Mouse (Mus musculus) C2C12 (cell line): ENCODE results near the gene Gorasp2. TPM values are rescaled to one million over a fixed set of nuclear protein-coding genes. Genes with fewer than 3 reads are reported as not detected.

Source experiments
- H3K27me3 ChIP-seq: one replicate; pipeline ENCODE4 v1.6.1; 2011; ENCODE audit not compliant: control insufficient read depth, insufficient read depth, insufficient read length
- H3K36me3 ChIP-seq: one replicate; pipeline ENCODE4 v1.6.1; 2011; ENCODE audit not compliant: control insufficient read depth, insufficient read depth
- H3K4me3 ChIP-seq: one replicate; pipeline ENCODE4 v1.5.1; 2011; ENCODE audit warnings: mild to moderate bottlenecking, control low read depth; ENCODE audit not compliant: poor library complexity, insufficient read depth, severe bottlenecking
- H3K79me2 ChIP-seq: one replicate; pipeline ENCODE4 v1.6.1; 2011; ENCODE audit not compliant: control insufficient read depth, insufficient read depth
- H3K79me3 ChIP-seq: one replicate; pipeline ENCODE4 v1.6.1; 2011; ENCODE audit warnings: low read depth, control low read depth
- H3ac ChIP-seq: one replicate; pipeline ENCODE3; 2011; ENCODE audit warnings: low read depth; ENCODE audit not compliant: control insufficient read depth, insufficient read length
- CEBPB ChIP-seq: IDR thresholded peaks from one replicate; pipeline ENCODE4 v1.6.1; 2011; ENCODE audit warnings: low read depth, mild to moderate bottlenecking, control low read depth, moderate library complexity
- CTCF ChIP-seq: IDR thresholded peaks from one replicate; pipeline ENCODE4 v1.5.1; 2011; ENCODE audit not compliant: control insufficient read depth, insufficient read depth, insufficient read length
- FOSL1 ChIP-seq: IDR thresholded peaks from one replicate; pipeline ENCODE4 v1.8.0; 2011; ENCODE audit warnings: mild to moderate bottlenecking, low read length; ENCODE audit not compliant: poor library complexity, insufficient read depth, severe bottlenecking
- MAX ChIP-seq: IDR thresholded peaks from one replicate; pipeline ENCODE4 v1.6.1; 2011; ENCODE audit warnings: mild to moderate bottlenecking, control low read depth
- MYOD1 ChIP-seq: IDR thresholded peaks from one replicate; pipeline ENCODE4 v1.6.1; 2011; ENCODE audit warnings: low read depth; ENCODE audit not compliant: control insufficient read depth, insufficient read length
- MYOG ChIP-seq: IDR thresholded peaks from one replicate; pipeline ENCODE4 v1.6.1; 2011; ENCODE audit not compliant: control insufficient read depth, insufficient read length; ENCODE audit errors: extremely low read depth
- USF1 ChIP-seq: IDR thresholded peaks from one replicate; pipeline ENCODE4 v1.6.1; 2011; ENCODE audit warnings: low read depth, mild to moderate bottlenecking, control low read depth, moderate library complexity
- polyA plus RNA-seq: library from polyadenylated mRNA; unstranded; fragments of >200 nt; fragmentation: generic; extraction: Trizol; gene quantifications from one replicate; pipeline ENCODE4 v1.2.1, GENCODE M21; 2012; ENCODE audit warnings: missing spikeins

Gorasp2 gene
- polyA plus RNA-seq, 1 experiment, result 114 TPM

- no peaks in the 10 kb centered on the region for H3K79me3 ChIP-seq
- TF ChIP-seq CTCF (no peak), MAX (no peak), FOSL1 (no peak), USF1 (no peak), MYOG (no peak), CEBPB (no peak), MYOD1 (no peak)
- H3K4me3 ChIP-seq, result no peak overlapping the region
- H3K79me2 ChIP-seq, result no peaks in the 10 kb centered on the region
- H3ac ChIP-seq, result no peak overlapping the region
- no peaks in the 10 kb centered on the region for H3K36me3 ChIP-seq
- no peaks in the 10 kb centered on the region for H3K27me3 ChIP-seq
These were observed 40.2 kb downstream of the Gorasp2 start for GRCm38 (mm10) chr2:70701571-70701970.

- TF ChIP-seq CEBPB, result no peak
- no peak for TF ChIP-seq FOSL1
- Histone ChIP-seq H3K4me3 (no peak overlapping the region), H3ac (no peak overlapping the region), H3K36me3 (no peaks in the 10 kb centered on the region), H3K79me3 (no peaks in the 10 kb centered on the region), H3K79me2 (no peaks in the 10 kb centered on the region), H3K27me3 (no peaks in the 10 kb centered on the region)
These were observed 41.0 kb downstream of the Gorasp2 start for GRCm38 (mm10) chr2:70702403-70702802.

GRCm38 (mm10) chr2:70708986-70709730, 47.8 kb downstream of the Gorasp2 start:
- Histone ChIP-seq H3K27me3 (no peaks in the 10 kb centered on the region), H3K79me3 (no peaks in the 10 kb centered on the region), H3K79me2 (no peaks in the 10 kb centered on the region), H3ac (no peak overlapping the region), H3K36me3 (peaks cover 36% of the 10 kb centered on the region), H3K4me3 (no peak overlapping the region)
- no peak for TF ChIP-seq FOSL1
- no peak for TF ChIP-seq USF1
- no peak for TF ChIP-seq MAX
- no peak for TF ChIP-seq MYOD1
- TF ChIP-seq CEBPB, result no peak
- no peak for TF ChIP-seq MYOG
- TF ChIP-seq CTCF, result no peak

GRCm38 (mm10) chr2:70710236-70710635, 48.9 kb downstream of the Gorasp2 start:
- H3K27me3 ChIP-seq, result no peaks in the 10 kb centered on the region
- no peak for TF ChIP-seq MYOD1
- no peak for TF ChIP-seq CEBPB
- TF ChIP-seq MYOG, result no peak
- TF ChIP-seq MAX, result no peak
- no peak for TF ChIP-seq FOSL1
- TF ChIP-seq USF1, result no peak
- TF ChIP-seq CTCF, result no peak
- no peak overlapping the region for H3ac ChIP-seq
- H3K79me3 ChIP-seq, result no peaks in the 10 kb centered on the region
- H3K79me2 ChIP-seq, result no peaks in the 10 kb centered on the region
- no peak overlapping the region for H3K4me3 ChIP-seq
- H3K36me3 ChIP-seq, result peaks cover 42% of the 10 kb centered on the region

DNA sequence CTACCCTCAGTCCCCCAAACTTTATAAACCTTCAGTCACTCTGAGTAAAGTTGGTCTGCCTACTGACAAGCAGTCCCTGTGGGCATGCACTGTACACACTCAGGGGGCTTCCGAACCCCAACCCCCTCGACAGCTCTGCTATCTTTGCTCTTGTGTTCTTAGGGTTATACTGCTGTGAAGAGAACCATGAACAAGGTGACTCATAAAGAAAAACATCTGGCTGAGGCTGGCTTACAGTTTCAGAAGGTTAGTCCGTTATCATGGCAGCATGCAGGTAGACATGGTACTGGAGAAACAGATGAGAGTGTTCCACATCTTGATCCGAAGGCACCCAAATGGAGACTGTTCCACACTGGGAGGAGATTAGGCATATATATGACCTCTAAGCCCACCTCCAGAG, 49.5 kb downstream of the Gorasp2 start:
- no peak overlapping the region for H3ac ChIP-seq
- no peaks in the 10 kb centered on the region for H3K79me2 ChIP-seq
- no peaks in the 10 kb centered on the region for H3K79me3 ChIP-seq
- TF ChIP-seq MYOD1 (no peak), CTCF (no peak), MAX (no peak), FOSL1 (no peak), CEBPB (no peak), USF1 (no peak), MYOG (no peak)
- H3K4me3 ChIP-seq, result no peak overlapping the region
- H3K36me3 ChIP-seq, result peaks cover 49% of the 10 kb centered on the region
- no peaks in the 10 kb centered on the region for H3K27me3 ChIP-seq

- peaks cover 41% of the 10 kb centered on the region for H3K36me3 ChIP-seq
- TF ChIP-seq MYOG, result no peak
- TF ChIP-seq CEBPB, result no peak
- no peak for TF ChIP-seq MAX
- no peak for TF ChIP-seq CTCF
- no peak for TF ChIP-seq MYOD1
- no peak for TF ChIP-seq USF1
- TF ChIP-seq FOSL1, result no peak
These were observed 62.4 kb downstream of the Gorasp2 start for GRCm38 (mm10) chr2:70723610-70724243.

More at GRCm38 (mm10) chr2:70723610-70724243, 62.4 kb downstream of the Gorasp2 start:
- Histone ChIP-seq H3K79me3 (no peaks in the 10 kb centered on the region), H3K4me3 (no peak overlapping the region), H3ac (no peak overlapping the region), H3K27me3 (no peaks in the 10 kb centered on the region), H3K79me2 (no peaks in the 10 kb centered on the region)
